Mouse (Mus musculus) spleen, postnatal 36 days (tissue): Measurements from ENCODE around the gene Ell.

Experiments used
- DNase-seq, 2 experiments: peaks; one replicate each; pipeline ENCODE4 v3.0.0; 2022; ENCODE audit warnings: low spot score in 2 of 2, mixed read lengths in 1 of 2

Ell gene

DNA sequence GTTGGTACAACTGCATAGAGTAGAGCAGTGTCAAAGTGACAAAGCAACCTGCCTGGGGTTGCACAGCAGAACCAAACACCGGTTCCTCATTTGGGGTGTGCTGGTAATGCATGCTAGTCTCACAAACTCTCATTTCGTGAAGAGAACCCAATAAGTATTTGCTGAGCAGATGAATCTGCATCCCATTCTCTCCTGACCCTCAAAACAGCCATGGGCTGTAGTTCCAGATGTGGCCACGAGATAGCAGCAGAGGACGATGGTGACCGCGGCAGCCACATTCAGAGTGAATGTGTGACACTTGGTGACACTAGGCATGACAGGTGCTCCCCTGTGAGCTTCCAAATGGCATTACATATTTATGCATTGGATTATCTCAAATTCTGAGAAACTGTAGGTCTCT, 72.6 kb downstream of the Ell start:
- DNase-seq, result peak; percentile 89 to 91

- DNase-seq, result no peak
These were observed 74.5 kb downstream of the Ell start for GRCm38 (mm10) chr8:70613763-70614162.

DNA sequence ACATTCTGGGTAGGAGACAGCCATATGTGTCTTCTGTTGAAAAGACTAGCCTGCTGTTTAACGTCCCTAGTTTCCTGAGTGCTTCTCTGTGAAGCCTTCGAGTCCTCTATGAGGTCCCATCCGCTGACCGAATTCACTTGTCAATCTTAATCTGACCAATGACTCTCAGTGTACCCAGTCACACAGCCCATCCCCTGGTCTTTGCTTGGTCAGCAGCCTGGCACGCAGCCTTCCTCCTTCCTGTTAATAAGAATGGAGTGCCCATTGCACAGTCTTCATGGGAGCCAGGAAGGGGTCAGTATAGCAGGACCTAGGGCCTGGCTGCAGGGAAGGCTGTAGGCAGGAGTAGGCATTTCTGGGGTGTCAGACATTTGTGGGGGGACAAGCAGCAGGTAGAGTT, 75.2 kb downstream of the Ell start:
- no peak for DNase-seq

- no peak for DNase-seq
These were observed 76.0 kb downstream of the Ell start for GRCm38 (mm10) chr8:70615281-70615680.

DNA sequence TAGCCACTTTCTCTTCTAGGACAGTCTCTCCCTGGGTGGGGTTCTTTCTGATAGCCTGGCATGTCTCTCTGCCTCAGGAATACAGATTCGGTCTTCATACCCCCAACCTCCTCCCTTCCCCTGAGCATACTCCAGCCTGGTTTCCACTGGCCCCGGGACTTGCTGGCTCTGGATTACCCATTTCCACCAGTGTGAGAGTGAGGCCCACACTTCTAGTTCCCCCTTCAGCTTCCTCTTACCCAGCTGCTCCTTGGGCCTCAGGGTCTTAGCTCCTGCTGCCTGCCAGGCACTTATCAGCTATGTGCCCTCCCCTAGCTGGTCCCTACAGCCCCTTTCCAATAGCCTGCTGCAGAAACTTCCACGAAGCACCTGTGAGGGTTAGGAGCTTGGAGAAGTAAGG, 76.6 kb downstream of the Ell start, which contains the start of gene Lrrc25:
Gene Lrrc25 (plus strand): TSS at position 262 of the 400 bp plus-strand sequence.
- peak; percentile 47 to 57 for DNase-seq

- peak; percentile 64 to 72 for DNase-seq
These were observed 77.4 kb downstream of the Ell start for GRCm38 (mm10) chr8:70616645-70617044.

GRCm38 (mm10) chr8:70617985-70618384, 78.7 kb downstream of the Ell start:
- DNase-seq, result no peak

DNA sequence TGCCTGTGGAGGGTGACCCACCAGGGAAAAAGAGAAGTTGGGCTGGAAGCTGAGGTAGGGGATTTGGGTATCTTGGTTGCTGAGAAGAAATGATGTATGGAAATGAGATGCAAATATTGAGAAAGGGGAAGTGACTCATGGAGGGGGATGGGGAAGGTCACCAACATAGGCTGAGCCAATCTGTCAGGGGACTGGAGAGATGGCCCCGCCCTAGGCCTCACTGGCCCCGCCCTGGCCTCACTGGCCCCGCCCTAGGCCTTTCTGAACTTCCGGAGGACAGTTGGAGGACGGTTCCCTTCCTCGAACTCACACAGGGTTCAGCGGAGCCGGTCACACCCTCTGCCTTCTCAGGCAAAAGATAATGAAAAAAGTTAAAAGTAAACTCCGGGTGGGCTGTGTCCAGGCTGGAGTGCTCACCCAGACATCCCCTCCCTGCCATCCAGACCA, 79.7 kb downstream of the Ell start:
- peak; percentile 92 to 95 for DNase-seq

DNA sequence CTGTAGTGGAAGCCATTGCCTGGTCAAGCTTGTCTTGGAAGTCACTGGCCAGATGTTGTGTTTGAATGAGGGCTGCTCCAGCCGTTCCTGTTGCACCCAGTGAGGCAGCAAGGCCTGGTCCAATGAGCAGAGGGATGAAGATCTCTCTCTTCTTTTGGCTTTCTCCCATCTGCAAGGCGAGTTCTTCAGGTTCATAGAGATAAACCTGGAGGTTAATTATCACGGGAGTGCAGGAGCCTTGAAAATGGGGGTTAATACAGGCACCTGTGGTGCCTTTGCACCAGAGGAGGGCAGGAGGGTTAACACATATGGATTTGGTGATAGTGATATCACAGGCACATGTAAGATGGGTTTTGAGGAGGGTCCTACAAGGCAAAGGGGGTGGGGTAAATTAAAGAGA, 83.0 kb downstream of the Ell start:
- DNase-seq, result peak in 1 of 2 experiments; percentile 60

GRCm38 (mm10) chr8:70625104-70625503, 85.8 kb downstream of the Ell start:
- DNase-seq, result peak in 1 of 2 experiments; percentile 54

- no peak for DNase-seq
These were observed 87.8 kb downstream of the Ell start for GRCm38 (mm10) chr8:70627041-70627440.

GRCm38 (mm10) chr8:70628986-70629490, 89.8 kb downstream of the Ell start:
- no peak for DNase-seq

DNA sequence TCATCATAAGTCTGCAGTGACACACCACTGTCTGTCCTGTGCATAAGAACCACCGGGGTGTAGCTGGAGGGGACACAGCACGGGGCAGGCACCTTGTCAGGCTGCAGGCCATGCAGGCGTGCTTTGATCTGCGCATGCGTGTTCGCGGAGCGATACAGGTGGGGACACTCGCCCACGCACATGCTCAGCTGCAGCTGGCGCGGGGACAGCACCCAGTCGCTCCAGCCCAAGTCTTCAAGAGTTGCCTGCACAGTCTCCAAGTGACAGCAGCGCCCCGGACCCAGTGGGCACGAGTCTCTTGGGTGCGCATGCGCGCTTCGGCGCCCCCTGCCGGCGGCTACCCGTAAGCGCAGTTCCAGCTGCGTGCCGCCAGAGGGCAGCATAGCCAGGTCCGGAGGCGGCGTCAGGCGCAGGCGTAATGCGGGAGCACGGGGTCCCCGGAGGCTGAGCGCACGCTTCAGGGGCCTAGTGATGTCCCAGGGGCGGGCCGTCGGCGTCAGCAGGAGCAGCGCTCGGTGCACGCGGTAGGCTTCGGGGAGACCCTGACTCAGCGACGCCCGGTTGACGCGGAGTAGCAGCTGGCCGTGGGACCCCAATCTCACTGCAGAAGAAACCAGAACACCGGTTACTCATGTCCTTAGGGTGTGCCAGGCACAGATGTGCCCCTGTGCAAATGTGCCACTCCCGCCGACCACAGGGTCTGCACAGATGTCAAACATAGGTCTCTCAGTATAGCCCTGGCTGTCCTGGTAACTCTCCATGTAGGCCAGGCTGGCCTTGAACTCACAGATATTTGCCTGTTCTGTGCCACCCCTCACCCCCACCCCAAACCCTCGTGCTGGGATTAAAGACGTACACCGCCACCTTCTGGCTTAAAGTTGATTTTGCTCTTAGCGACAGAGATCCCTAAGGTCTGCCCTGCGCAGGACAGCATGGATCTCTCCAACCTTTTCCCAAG, 90.6 kb downstream of the Ell start:
- DNase-seq, result peak; percentile 91 to 92

DNA sequence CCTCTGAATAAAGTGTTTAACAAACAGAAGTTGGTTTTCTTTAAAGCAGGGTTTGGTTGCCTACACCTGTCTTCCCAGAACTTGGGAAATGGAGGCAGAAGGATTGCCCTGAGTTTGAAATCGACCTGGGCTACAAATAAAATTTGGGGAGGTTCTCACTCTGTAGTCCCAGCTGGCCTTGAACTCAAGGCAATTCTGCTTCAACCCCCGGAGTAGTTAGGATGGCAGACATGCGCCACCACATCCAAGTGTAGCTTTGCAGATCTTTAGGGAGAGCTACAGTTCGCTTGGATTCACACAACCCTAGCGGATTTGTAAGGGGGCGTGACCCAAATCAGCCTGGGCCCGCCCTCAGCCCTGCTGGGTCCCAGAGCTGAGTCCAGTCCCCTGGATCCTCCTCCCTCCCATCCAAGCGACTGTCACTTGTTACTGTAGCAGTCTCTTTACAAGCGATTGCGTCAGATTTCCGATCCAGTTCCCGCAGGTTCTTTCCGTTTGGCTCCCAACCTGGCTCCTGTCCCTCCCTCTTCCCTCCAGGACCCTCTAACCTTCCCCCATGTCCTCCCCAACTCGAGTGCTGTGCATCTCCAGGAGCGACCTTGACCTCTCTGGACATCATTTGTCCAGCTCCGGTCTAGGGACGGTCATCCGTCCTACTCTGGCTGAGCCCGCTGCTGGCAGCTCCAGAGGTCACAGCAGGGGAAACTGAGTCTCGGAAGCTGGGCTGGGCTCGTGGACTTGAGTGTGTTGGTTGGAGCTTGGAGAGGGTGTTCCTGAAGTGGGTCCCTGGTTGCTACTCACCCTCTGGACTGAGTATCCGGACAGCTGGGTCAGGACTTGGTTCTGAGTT, 91.5 kb downstream of the Ell start:
- peak in 1 of 2 experiments; percentile 40 for DNase-seq

- DNase-seq, result peak in 1 of 2 experiments; percentile 34
These were observed 92.2 kb downstream of the Ell start for GRCm38 (mm10) chr8:70631436-70631835.

GRCm38 (mm10) chr8:70632346-70632892, 93.2 kb downstream of the Ell start, which contains the start of gene Gdf15:
Gene Gdf15, minus strand, starts transcription at chr8:70632456.
- DNase-seq, result no peak

DNA sequence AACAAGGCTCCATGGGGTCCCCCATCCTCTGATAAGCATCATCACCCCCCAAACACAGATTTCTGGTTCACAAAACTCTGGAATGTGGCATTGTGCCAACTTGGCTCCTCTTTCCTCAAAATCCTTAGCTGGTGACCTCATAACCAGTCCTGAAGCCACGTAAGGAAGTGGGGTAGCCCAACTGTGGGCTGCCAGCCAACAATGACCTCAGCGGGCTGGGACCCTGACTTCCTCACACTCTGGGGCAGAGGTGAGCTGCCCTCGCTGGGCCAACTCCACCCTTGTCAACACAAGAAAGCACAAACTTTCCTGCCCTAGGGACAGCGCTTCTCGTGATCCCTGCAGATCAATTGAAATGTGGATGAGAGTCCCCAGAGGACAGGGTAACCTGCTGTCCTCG, 94.8 kb downstream of the Ell start:
- peak in 1 of 2 experiments; percentile 34 for DNase-seq

GRCm38 (mm10) chr8:70635527-70635926, 96.3 kb downstream of the Ell start:
- peak; percentile 83 to 84 for DNase-seq

- peak in 1 of 2 experiments; percentile 39 for DNase-seq
These were observed 97.6 kb downstream of the Ell start for GRCm38 (mm10) chr8:70636838-70637237.

GRCm38 (mm10) chr8:70638752-70639151, 99.5 kb downstream of the Ell start:
- DNase-seq, result no peak
